Mouse (Mus musculus) MEL (cell line): ENCODE results near the gene Dis3l. TPM values are rescaled to one million over a fixed set of nuclear protein-coding genes. Genes with fewer than 3 reads are reported as not detected.

Experiments
- DNase-seq: peaks from one replicate; pipeline ENCODE4 v3.0.0; 2011; ENCODE audit warnings: low read depth, low spot score
- H3K27ac ChIP-seq: 2 replicates; pipeline ENCODE4 v1.5.1; 2012; ENCODE audit warnings: low read depth, mild to moderate bottlenecking, control low read depth, low read length, moderate library complexity; ENCODE audit not compliant: control insufficient read depth
- H3K27me3 ChIP-seq, 2 experiments: fragments of 150-350 bp in 1 of 2; sonication (generic) in 1 of 2; 2 replicates each; pipeline ENCODE4 v1.6.1; 2012; ENCODE audit warnings: low read length in 2 of 2, mild to moderate bottlenecking in 2 of 2, improper control_type of control experiment in 1 of 2, moderate library complexity in 1 of 2; ENCODE audit not compliant: insufficient read depth in 2 of 2, control insufficient read depth in 1 of 2
- H3K36me3 ChIP-seq, 2 experiments: 2 replicates each; pipeline ENCODE4 v1.6.1; 2012 to 2014; ENCODE audit warnings: low read length in 2 of 2, improper control_type of control experiment in 1 of 2, inconsistent platforms in 1 of 2, mild to moderate bottlenecking in 1 of 2; ENCODE audit not compliant: insufficient read depth in 2 of 2, control insufficient read depth in 1 of 2
- H3K4me1 ChIP-seq, 2 experiments: fragments of 150-350 bp in 1 of 2; sonication (generic) in 1 of 2; 2 replicates each; pipeline ENCODE4 v1.6.1; 2012; ENCODE audit warnings: low read length in 2 of 2, improper control_type of control experiment in 1 of 2, mild to moderate bottlenecking in 1 of 2; ENCODE audit not compliant: insufficient read depth in 2 of 2, control insufficient read depth in 1 of 2
- H3K4me3 ChIP-seq, 2 experiments: fragments of 150-350 bp in 1 of 2; sonication (generic) in 1 of 2; 2 replicates each; pipeline ENCODE4 v1.5.1; 2012; ENCODE audit warnings: low read depth in 2 of 2, low read length in 2 of 2, mild to moderate bottlenecking in 2 of 2, moderate library complexity in 2 of 2, control low read depth in 1 of 2, improper control_type of control experiment in 1 of 2; ENCODE audit not compliant: control insufficient read depth in 1 of 2, insufficient read depth in 1 of 2
- H3K79me2 ChIP-seq: 2 replicates; pipeline ENCODE4 v1.6.1; 2012; ENCODE audit warnings: mild to moderate bottlenecking, low read length, moderate library complexity; ENCODE audit not compliant: control insufficient read depth, poor library complexity, insufficient read depth
- H3K9ac ChIP-seq: 2 replicates; pipeline ENCODE4 v1.6.1; 2012; ENCODE audit warnings: low read depth, mild to moderate bottlenecking, control low read depth, low read length, moderate library complexity; ENCODE audit not compliant: control insufficient read depth, poor library complexity, severe bottlenecking
- H3K9me3 ChIP-seq: fragments of 150-350 bp; sonication (generic); replicated peaks from 2 replicates; pipeline ENCODE4 v1.6.1; 2012; ENCODE audit warnings: mild to moderate bottlenecking, low read length, improper control_type of control experiment, moderate library complexity; ENCODE audit not compliant: insufficient read depth
- CHD1 ChIP-seq: IDR thresholded peaks from 2 replicates; pipeline ENCODE4 v1.6.1; 2012; ENCODE audit warnings: low read depth, mild to moderate bottlenecking, inconsistent platforms, low read length, improper control_type of control experiment
- CTCF ChIP-seq, 3 experiments: IDR thresholded peaks in 2 of 3; conservative IDR thresholded peaks in 1 of 3; 2 replicates each; pipeline ENCODE4 v1.5.1; 2011 to 2012; ENCODE audit warnings: low read length in 3 of 3, low read depth in 2 of 3, mild to moderate bottlenecking in 2 of 3, improper control_type of control experiment in 1 of 3, inconsistent platforms in 1 of 3, mixed read lengths in 1 of 3, moderate library complexity in 1 of 3; ENCODE audit not compliant: control insufficient read depth in 1 of 3, insufficient read depth in 1 of 3, poor library complexity in 1 of 3, severe bottlenecking in 1 of 3
- E2F4 ChIP-seq: IDR thresholded peaks from 2 replicates; pipeline ENCODE4 v1.6.1; 2011; ENCODE audit warnings: low read depth, low read length, improper control_type of control experiment, borderline replicate concordance
- EP300 ChIP-seq, 2 experiments: IDR thresholded peaks; 2 replicates each; pipeline ENCODE4 v1.6.1; 2011; ENCODE audit warnings: improper control_type of control experiment in 2 of 2, low read length in 2 of 2, low read depth in 1 of 2, mild to moderate bottlenecking in 1 of 2
- GABPA ChIP-seq: IDR thresholded peaks from 2 replicates; pipeline ENCODE4 v1.6.1; 2012; ENCODE audit warnings: low read depth, mild to moderate bottlenecking, inconsistent platforms, low read length, improper control_type of control experiment, moderate library complexity
- GATA1 ChIP-seq: IDR thresholded peaks from 2 replicates; pipeline ENCODE4 v1.6.1; 2011; ENCODE audit warnings: low read depth, low read length, improper control_type of control experiment
- HCFC1 ChIP-seq: IDR thresholded peaks from 2 replicates; pipeline ENCODE4 v1.6.1; 2012; ENCODE audit warnings: low read depth, mild to moderate bottlenecking, inconsistent platforms, low read length, improper control_type of control experiment, moderate library complexity
- JUND ChIP-seq: IDR thresholded peaks from 2 replicates; pipeline ENCODE4 v1.6.1; 2011; ENCODE audit warnings: low read depth, mild to moderate bottlenecking, improper control_type of control experiment, low read length
- KAT2A ChIP-seq: conservative IDR thresholded peaks from 2 replicates; pipeline ENCODE4 v1.6.1; 2012; ENCODE audit warnings: low read depth, low read length, improper control_type of control experiment, inconsistent platforms
- MAX ChIP-seq: IDR thresholded peaks from 2 replicates; pipeline ENCODE4 v1.6.1; 2011; ENCODE audit warnings: low read length, improper control_type of control experiment
- MAZ ChIP-seq: IDR thresholded peaks from 2 replicates; pipeline ENCODE4 v1.6.1; 2012; ENCODE audit warnings: low read depth, mild to moderate bottlenecking, inconsistent platforms, low read length, improper control_type of control experiment
- MYC ChIP-seq: IDR thresholded peaks from 2 replicates; pipeline ENCODE4 v1.6.1; 2011; ENCODE audit warnings: low read depth, mild to moderate bottlenecking, low read length, improper control_type of control experiment, moderate library complexity
- NRF1 ChIP-seq: IDR thresholded peaks from 2 replicates; pipeline ENCODE4 v1.6.1; 2014; ENCODE audit warnings: low read depth, mild to moderate bottlenecking, inconsistent platforms, low read length, improper control_type of control experiment, moderate library complexity; ENCODE audit not compliant: poor library complexity, insufficient read depth, severe bottlenecking
- POLR2A ChIP-seq, 2 experiments: IDR thresholded peaks; 2 replicates each; pipeline ENCODE4 v1.6.1; 2011 to 2012; ENCODE audit warnings: low read length in 2 of 2, mild to moderate bottlenecking in 2 of 2, control low read depth in 1 of 2, improper control_type of control experiment in 1 of 2, low read depth in 1 of 2, moderate library complexity in 1 of 2; ENCODE audit not compliant: control insufficient read depth in 1 of 2, insufficient read depth in 1 of 2, poor library complexity in 1 of 2
- POLR2AphosphoS5 ChIP-seq: IDR thresholded peaks from 2 replicates; pipeline ENCODE4 v1.6.1; 2012; ENCODE audit warnings: low read depth, borderline replicate concordance, mild to moderate bottlenecking, inconsistent platforms, low read length, moderate library complexity, mixed read lengths
- RAD21 ChIP-seq: IDR thresholded peaks from 2 replicates; pipeline ENCODE4 v1.6.1; 2011; ENCODE audit warnings: mild to moderate bottlenecking, low read depth, low read length, improper control_type of control experiment
- RCOR1 ChIP-seq: IDR thresholded peaks from 2 replicates; pipeline ENCODE4 v1.6.1; 2012; ENCODE audit warnings: low read depth, mild to moderate bottlenecking, inconsistent platforms, low read length, improper control_type of control experiment
- SMC3 ChIP-seq: IDR thresholded peaks from 2 replicates; pipeline ENCODE4 v1.6.1; 2011; ENCODE audit warnings: low read depth, low read length, improper control_type of control experiment
- TAL1 ChIP-seq: IDR thresholded peaks from 2 replicates; pipeline ENCODE4 v1.6.1; 2012; ENCODE audit warnings: mild to moderate bottlenecking, inconsistent platforms, low read length, moderate library complexity, mixed read lengths
- USF1 ChIP-seq: IDR thresholded peaks from 2 replicates; pipeline ENCODE4 v1.6.1; 2014; ENCODE audit warnings: low read depth, mild to moderate bottlenecking, inconsistent platforms, low read length, improper control_type of control experiment, moderate library complexity
- USF2 ChIP-seq, 2 experiments: IDR thresholded peaks; 2 replicates each; pipeline ENCODE4 v1.6.1; 2011 to 2012; ENCODE audit warnings: improper control_type of control experiment in 2 of 2, low read length in 2 of 2, borderline replicate concordance in 1 of 2, inconsistent platforms in 1 of 2, low read depth in 1 of 2, mild to moderate bottlenecking in 1 of 2; ENCODE audit not compliant: insufficient read depth in 1 of 2
- ZC3H11A ChIP-seq: IDR thresholded peaks from 2 replicates; pipeline ENCODE4 v1.6.1; 2012; ENCODE audit warnings: low read depth, mild to moderate bottlenecking, inconsistent platforms, low read length, improper control_type of control experiment
- ZKSCAN1 ChIP-seq: IDR thresholded peaks from 2 replicates; pipeline ENCODE4 v1.6.1; 2012; ENCODE audit warnings: low read depth, mild to moderate bottlenecking, inconsistent platforms, low read length, improper control_type of control experiment, moderate library complexity
- ZMIZ1 ChIP-seq: IDR thresholded peaks from 2 replicates; pipeline ENCODE4 v1.6.1; 2012; ENCODE audit warnings: low read depth, mild to moderate bottlenecking, inconsistent platforms, low read length, improper control_type of control experiment, moderate library complexity
- ZNF384 ChIP-seq: IDR thresholded peaks from 2 replicates; pipeline ENCODE4 v1.6.1; 2012; ENCODE audit warnings: low read depth, mild to moderate bottlenecking, inconsistent platforms, low read length, improper control_type of control experiment
- polyA plus RNA-seq, 2 experiments: library from polyadenylated mRNA; stranded (reverse) in 1 of 2; unstranded in 1 of 2; fragments of >175 nt in 1 of 2; fragments of >200 nt in 1 of 2; gene quantifications; 2 replicates each; pipeline versions ENCODE4 v1.2.1 to v1.2.4; 2012; ENCODE audit warnings: low replicate concordance in 2 of 2, low read depth in 1 of 2; ENCODE audit not compliant: insufficient read length in 2 of 2, insufficient read depth in 1 of 2, missing spikeins in 1 of 2
- total RNA-seq: library from RNA; depleted of rRNA; stranded (reverse); fragments of 300-350 nt; gene quantifications from 2 replicates; pipeline ENCODE4 v1.2.3, GENCODE M21; 2012

Dis3l gene
- total and polyA plus RNA-seq, 3 experiments, result 13.1 to 14.0 TPM; not detected in 1

DNA sequence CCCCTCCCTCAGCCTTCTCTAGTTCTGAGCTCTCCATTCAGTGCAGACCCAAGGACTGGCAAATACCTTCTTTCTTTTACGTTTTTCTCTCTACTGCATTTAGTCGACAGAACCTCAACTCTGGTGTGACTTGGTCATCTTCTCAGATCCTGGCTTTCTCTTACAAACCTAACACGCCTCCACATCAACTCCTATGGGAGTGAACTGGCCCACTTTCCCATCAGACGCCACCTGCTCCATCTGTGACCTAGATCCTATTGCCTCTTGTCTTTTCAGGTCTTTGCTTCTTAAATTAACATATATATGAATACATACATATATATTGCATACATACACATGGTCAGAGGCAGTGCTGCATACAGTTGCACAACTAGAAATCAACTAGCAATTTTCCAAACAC, 67.3 kb downstream of the Dis3l start:
- no peak overlapping the region for H3K9ac ChIP-seq
- no peaks in the 10 kb centered on the region for H3K9me3 ChIP-seq
- H3K36me3 ChIP-seq, result no peaks in the 10 kb centered on the region
- no peak for TF ChIP-seq ZC3H11A
- TF ChIP-seq CHD1, result no peak
- no peak for TF ChIP-seq POLR2A (IDR thresholded peaks at IDR 0.05; ENCODE audit: control insufficient read depth in 1 of 2, insufficient read depth in 1 of 2, low read depth in 1 of 2, low read length in 2 of 2, poor library complexity in 1 of 2)
- TF ChIP-seq EP300 (IDR thresholded peaks at IDR 0.05; ENCODE audit: low read depth in 1 of 2, low read length in 2 of 2), result no peak
- no peak for TF ChIP-seq MAX
- no peak for TF ChIP-seq CTCF (IDR thresholded peaks at IDR 0.05 in 2 of 3, conservative IDR thresholded peaks at IDR 0.05 in 1 of 3; ENCODE audit: control insufficient read depth in 1 of 3, insufficient read depth in 1 of 3, low read depth in 2 of 3, low read length in 3 of 3, poor library complexity in 1 of 3, severe bottlenecking in 1 of 3)
- TF ChIP-seq E2F4, result no peak
- no peak for TF ChIP-seq JUND
- TF ChIP-seq USF1, result no peak
- TF ChIP-seq USF2 (IDR thresholded peaks at IDR 0.05; ENCODE audit: borderline replicate concordance in 1 of 2, insufficient read depth in 1 of 2, low read depth in 1 of 2, low read length in 2 of 2), result no peak
- no peak for TF ChIP-seq KAT2A
- no peaks in the 10 kb centered on the region for H3K27me3 ChIP-seq
- no peak overlapping the region for H3K27ac ChIP-seq
- H3K4me3 ChIP-seq, result no peak overlapping the region
- no peaks in the 10 kb centered on the region for H3K4me1 ChIP-seq
- H3K79me2 ChIP-seq, result no peaks in the 10 kb centered on the region
- no peak for DNase-seq

DNA sequence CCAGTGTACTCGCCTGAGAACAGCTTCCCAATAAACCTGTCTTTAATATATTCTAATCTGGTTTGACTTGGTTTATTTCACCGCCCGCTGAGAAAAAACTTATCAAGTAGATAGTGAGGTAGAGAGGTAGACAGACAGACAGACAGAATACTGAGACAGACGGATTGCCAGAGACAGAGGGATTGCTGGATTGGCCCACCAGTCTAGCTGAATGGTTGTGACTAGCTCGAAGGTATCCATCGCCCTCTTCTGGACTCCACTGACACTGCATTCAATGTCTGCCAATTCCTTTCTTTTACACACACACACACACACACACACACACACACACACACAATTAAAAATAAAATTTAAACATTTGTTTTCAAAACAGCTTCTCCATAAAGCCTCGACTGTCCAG, 68.5 kb downstream of the Dis3l start:
- TF ChIP-seq CHD1 (no peak), ZKSCAN1 (no peak), TAL1 (no peak), RAD21 (peak; percentile 57), MYC (no peak), ZMIZ1 (no peak), GABPA (no peak), RCOR1 (no peak), ZC3H11A (peak; percentile 29; the same call in 1 of the 2 replicates), GATA1 (no peak), POLR2AphosphoS5 (no peak), CTCF (IDR thresholded peaks at IDR 0.05 in 2 of 3, conservative IDR thresholded peaks at IDR 0.05 in 1 of 3; ENCODE audit: control insufficient read depth in 1 of 3, insufficient read depth in 1 of 3, low read depth in 2 of 3, low read length in 3 of 3, poor library complexity in 1 of 3, severe bottlenecking in 1 of 3) (peak; percentile 29 to 66 (median 59); a peak in 5 of 6 replicates), HCFC1 (no peak), EP300 (IDR thresholded peaks at IDR 0.05; ENCODE audit: low read depth in 1 of 2, low read length in 2 of 2) (no peak), NRF1 (no peak), MAZ (no peak), KAT2A (no peak), SMC3 (peak; percentile 65), ZNF384 (no peak)
- Histone ChIP-seq H3K9me3 (no peaks in the 10 kb centered on the region), H3K36me3 (no peaks in the 10 kb centered on the region), H3K4me3 (no peak overlapping the region), H3K4me1 (no peaks in the 10 kb centered on the region), H3K79me2 (no peaks in the 10 kb centered on the region), H3K27ac (no peak overlapping the region), H3K9ac (no peak overlapping the region), H3K27me3 (no peaks in the 10 kb centered on the region)
- DNase-seq, result peak; percentile 78
